Mouse (Mus musculus): ENCODE data around the gene Satb2.

The Satb2 gene

GRCm38 (mm10) chr1:56973593-56973950 lies 4.9 kb downstream of the Satb2 start:
- no peak for DNase-seq (ENCODE audit: inconsistent ontology term)

GRCm38 (mm10) chr1:56972950-56973592 lies 5.4 kb downstream of the Satb2 start:
- DNase-seq (ENCODE audit: inconsistent ontology term): peak; percentile 95

- DNase-seq (ENCODE audit: inconsistent ontology term): peak; percentile 76
Measured at GRCm38 (mm10) chr1:56972251-56972949, 6.0 kb downstream of the Satb2 start.

- DNase-seq (ENCODE audit: inconsistent ontology term): no peak
Measured at GRCm38 (mm10) chr1:56971942-56972250, 6.6 kb downstream of the Satb2 start.

- peak; percentile 64 for DNase-seq (ENCODE audit: inconsistent ontology term)
Measured at GRCm38 (mm10) chr1:56971441-56971861, 7.0 kb downstream of the Satb2 start.

- peak; percentile 40 for DNase-seq (ENCODE audit: inconsistent ontology term)
Measured at GRCm38 (mm10) chr1:56970740-56971141, 7.7 kb downstream of the Satb2 start.

GRCm38 (mm10) chr1:56969364-56970360 lies 8.8 kb downstream of the Satb2 start:
- no peak for DNase-seq (ENCODE audit: inconsistent ontology term)

GRCm38 (mm10) chr1:56965879-56966579 lies 12.4 kb downstream of the Satb2 start:
- no peak for DNase-seq (ENCODE audit: inconsistent ontology term)

- no peak for DNase-seq (ENCODE audit: inconsistent ontology term)
Measured at GRCm38 (mm10) chr1:56964493-56964892, 14.0 kb downstream of the Satb2 start.

GRCm38 (mm10) chr1:56963291-56963690 lies 15.2 kb downstream of the Satb2 start:
- no peak for DNase-seq (ENCODE audit: inconsistent ontology term)

- DNase-seq (ENCODE audit: inconsistent ontology term): no peak
Measured at GRCm38 (mm10) chr1:56958996-56959395, 19.5 kb downstream of the Satb2 start.

- no peak for DNase-seq (ENCODE audit: inconsistent ontology term)
Measured at GRCm38 (mm10) chr1:56957942-56958341, 20.5 kb downstream of the Satb2 start.

GRCm38 (mm10) chr1:56956811-56957210 lies 21.6 kb downstream of the Satb2 start:
- no peak for DNase-seq (ENCODE audit: inconsistent ontology term)

GRCm38 (mm10) chr1:56955739-56956085 lies 22.7 kb downstream of the Satb2 start:
- no peak for DNase-seq (ENCODE audit: inconsistent ontology term)

GRCm38 (mm10) chr1:56955055-56955738 lies 23.3 kb downstream of the Satb2 start:
- no peak for DNase-seq (ENCODE audit: inconsistent ontology term)

GRCm38 (mm10) chr1:56953538-56953937 lies 24.9 kb downstream of the Satb2 start:
- DNase-seq (ENCODE audit: inconsistent ontology term): no peak

- DNase-seq (ENCODE audit: inconsistent ontology term): no peak
Measured at GRCm38 (mm10) chr1:56951980-56952379, 26.5 kb downstream of the Satb2 start.

GRCm38 (mm10) chr1:56951525-56951924 lies 26.9 kb downstream of the Satb2 start:
- DNase-seq (ENCODE audit: inconsistent ontology term): no peak

- DNase-seq (ENCODE audit: inconsistent ontology term): no peak
Measured at GRCm38 (mm10) chr1:56939432-56939831, 39.0 kb downstream of the Satb2 start.

- DNase-seq (ENCODE audit: inconsistent ontology term): no peak
Measured at GRCm38 (mm10) chr1:56938432-56938831, 40.0 kb downstream of the Satb2 start.

GRCm38 (mm10) chr1:56936554-56936953 lies 41.9 kb downstream of the Satb2 start:
- no peak for DNase-seq (ENCODE audit: inconsistent ontology term)

Data from Muller cell, postnatal 12 days (primary cell).